Mouse (Mus musculus): ENCODE data around the gene Unc45b. TPM values are rescaled to one million over a fixed set of nuclear protein-coding genes. Genes with fewer than 3 reads are reported as not detected.
"Not testable (repeated sequence)": the region's sequence is repeated elsewhere in the genome, so short reads cannot be mapped to it uniquely, and the experiment has no call there.

The Unc45b gene
- polyA plus RNA-seq, 1 experiment from 2014 or later: 206 TPM

DNA sequence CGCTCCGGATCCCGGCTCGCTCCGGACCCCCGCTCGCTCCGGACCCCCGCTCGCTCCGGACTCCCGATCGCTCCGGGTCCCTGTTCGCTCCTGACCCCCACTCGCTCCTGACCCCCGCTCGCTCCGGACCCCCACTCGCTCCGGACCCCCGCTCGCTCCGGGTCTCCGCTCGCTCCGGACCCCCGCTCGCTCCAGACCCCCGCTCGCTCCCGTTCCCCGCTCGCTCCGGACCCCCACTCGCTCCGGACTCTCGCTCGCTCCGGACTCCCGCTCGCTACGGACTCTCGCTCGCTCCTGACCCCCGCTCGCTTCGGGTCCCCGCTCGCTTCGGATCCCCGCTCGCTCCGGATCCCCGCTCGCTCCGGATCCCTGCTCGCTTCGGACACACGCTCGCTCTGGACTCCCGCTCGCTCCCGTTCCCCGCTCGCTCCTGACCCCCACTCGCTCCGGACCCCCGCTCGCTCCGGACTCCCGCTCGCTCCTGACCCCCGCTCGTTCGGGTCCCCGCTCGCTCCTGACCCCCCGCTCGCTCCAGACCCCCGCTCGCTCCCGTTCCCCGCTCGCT, 20.1 kb downstream of the Unc45b start:
- Histone ChIP-seq H3K36me3 (ENCODE audit: control insufficient read depth, insufficient read depth, low read length) (peaks cover 74% of the 10 kb centered on the region), H3K4me3 (ENCODE audit: control insufficient read depth in 1 of 2, insufficient read depth in 1 of 2, low read depth in 1 of 2, low read length in 2 of 2) (peak overlapping the region; percentile 49 to 53), H3K9ac (ENCODE audit: low read length) (peak overlapping the region; percentile 68), H3K4me2 (ENCODE audit: low read length) (peak overlapping the region; percentile 74)
- not testable (repeated sequence) for H3K9me3 ChIP-seq (ENCODE audit: control insufficient read depth, low read length); H3K27me3 ChIP-seq (ENCODE audit: control insufficient read depth, insufficient read depth, low read length); H3K27ac ChIP-seq (replicated peaks in 1 of 2; ENCODE audit: control insufficient read depth in 1 of 2, insufficient read depth in 1 of 2, low read depth in 2 of 2, low read length in 2 of 2); ATAC-seq (ENCODE audit: insufficient number of reproducible peaks, insufficient read depth, low FRiP score, low read depth); H3K4me1 ChIP-seq (ENCODE audit: control insufficient read depth in 2 of 2, insufficient read depth in 2 of 2, low read length in 2 of 2)
- WGBS: 21% methylated on average over 77 of the region's 85 CpGs

DNA sequence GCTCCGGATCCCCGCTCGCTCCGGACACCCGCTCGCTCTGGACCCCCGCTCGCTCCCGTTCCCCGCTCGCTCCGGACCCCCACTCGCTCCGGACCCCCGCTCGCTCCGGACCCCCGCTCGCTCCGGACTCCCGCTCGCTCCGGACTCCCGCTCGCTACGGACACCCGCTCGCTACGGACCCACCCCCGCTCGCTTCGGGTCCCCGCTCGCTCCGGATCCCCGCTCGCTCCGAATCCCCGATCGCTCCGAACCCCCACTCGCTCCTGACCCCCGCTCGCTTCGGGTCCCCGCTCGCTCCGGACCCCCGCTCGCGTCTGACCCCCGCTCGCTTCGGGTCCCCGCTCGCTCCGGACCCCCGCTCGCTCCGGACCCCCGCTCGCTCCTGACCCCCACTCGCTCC, 20.8 kb downstream of the Unc45b start:
- peak overlapping the region; percentile 74 for H3K4me2 ChIP-seq (ENCODE audit: low read length)
- 9% methylated on average over 48 of the region's 63 CpGs for WGBS
- peaks cover 74% of the 10 kb centered on the region for H3K36me3 ChIP-seq (ENCODE audit: control insufficient read depth, insufficient read depth, low read length)
- H3K4me3 ChIP-seq (ENCODE audit: control insufficient read depth in 1 of 2, insufficient read depth in 1 of 2, low read depth in 1 of 2, low read length in 2 of 2): peak overlapping the region; percentile 49 to 53
- ATAC-seq (ENCODE audit: insufficient number of reproducible peaks, insufficient read depth, low FRiP score, low read depth); H3K27ac ChIP-seq (replicated peaks in 1 of 2; ENCODE audit: control insufficient read depth in 1 of 2, insufficient read depth in 1 of 2, low read depth in 2 of 2, low read length in 2 of 2); H3K27me3 ChIP-seq (ENCODE audit: control insufficient read depth, insufficient read depth, low read length); H3K9me3 ChIP-seq (ENCODE audit: control insufficient read depth, low read length); H3K4me1 ChIP-seq (ENCODE audit: control insufficient read depth in 2 of 2, insufficient read depth in 2 of 2, low read length in 2 of 2): not testable (repeated sequence)
- peak overlapping the region; percentile 68 for H3K9ac ChIP-seq (ENCODE audit: low read length)

DNA sequence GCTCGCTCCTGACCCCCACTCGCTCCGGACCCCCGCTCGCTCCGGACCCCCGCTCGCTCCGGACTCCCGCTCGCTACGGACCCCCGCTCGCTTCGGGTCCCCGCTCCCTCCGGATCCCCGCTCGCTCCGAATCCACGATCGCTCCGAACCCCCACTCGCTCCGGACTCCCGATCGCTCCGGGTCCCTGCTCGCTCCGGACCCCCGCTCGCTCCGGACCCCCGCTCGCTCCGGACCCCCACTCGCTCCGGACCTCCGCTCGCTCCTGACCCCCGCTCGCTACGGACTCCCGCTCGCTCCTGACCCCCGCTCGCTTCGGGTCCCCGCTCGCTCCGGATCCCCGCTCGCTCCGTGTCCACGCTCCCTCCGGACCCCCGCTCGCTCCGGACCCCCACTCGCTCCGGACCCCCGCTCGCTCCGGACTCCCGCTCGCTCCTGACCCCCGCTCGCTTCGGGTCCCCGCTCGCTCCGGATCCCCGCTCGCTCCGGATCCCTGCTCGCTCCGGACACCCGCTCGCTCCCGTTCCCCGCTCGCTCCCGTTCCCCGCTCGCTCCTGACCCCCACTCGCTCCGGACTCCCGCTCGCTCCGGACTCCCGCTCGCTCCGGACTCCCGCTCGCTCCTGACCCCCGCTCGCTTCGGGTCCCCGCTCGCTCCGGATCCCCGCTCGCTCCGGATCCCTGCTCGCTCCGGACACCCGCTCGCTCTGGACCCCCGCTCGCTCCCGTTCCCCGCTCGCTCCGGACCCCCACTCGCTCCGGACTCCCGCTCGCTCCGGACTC, 21.5 kb downstream of the Unc45b start:
- H3K27me3 ChIP-seq (ENCODE audit: control insufficient read depth, insufficient read depth, low read length); ATAC-seq (ENCODE audit: insufficient number of reproducible peaks, insufficient read depth, low FRiP score, low read depth); H3K9me3 ChIP-seq (ENCODE audit: control insufficient read depth, low read length); H3K4me1 ChIP-seq (ENCODE audit: control insufficient read depth in 2 of 2, insufficient read depth in 2 of 2, low read length in 2 of 2); H3K27ac ChIP-seq (replicated peaks in 1 of 2; ENCODE audit: control insufficient read depth in 1 of 2, insufficient read depth in 1 of 2, low read depth in 2 of 2, low read length in 2 of 2): not testable (repeated sequence)
- WGBS: 6% methylated on average over 94 of the region's 119 CpGs
- Histone ChIP-seq H3K4me2 (ENCODE audit: low read length) (peak overlapping the region; percentile 74), H3K9ac (ENCODE audit: low read length) (peak overlapping the region; percentile 68), H3K4me3 (ENCODE audit: control insufficient read depth in 1 of 2, insufficient read depth in 1 of 2, low read depth in 1 of 2, low read length in 2 of 2) (peak overlapping the region; percentile 49 to 53), H3K36me3 (ENCODE audit: control insufficient read depth, insufficient read depth, low read length) (peaks cover 74% of the 10 kb centered on the region)

DNA sequence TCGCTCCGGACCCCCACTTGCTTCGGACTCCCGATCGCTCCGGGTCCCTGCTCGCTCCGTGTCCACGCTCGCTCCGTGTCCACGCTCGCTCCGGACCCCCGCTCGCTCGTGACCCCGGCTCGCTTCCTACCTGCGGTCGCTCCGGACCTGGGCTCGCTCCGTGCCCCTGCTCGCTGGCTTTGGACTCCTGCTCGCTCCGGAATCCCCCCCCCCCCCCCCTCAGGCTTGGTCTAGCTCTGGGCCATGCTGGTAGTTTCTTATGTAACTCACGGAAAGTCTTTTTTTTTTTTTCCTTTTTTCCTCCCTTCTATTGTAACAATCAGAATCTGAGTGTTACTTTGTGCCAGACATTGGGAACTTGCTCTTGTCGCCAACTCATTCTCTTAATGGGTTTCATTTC, 22.8 kb downstream of the Unc45b start:
- H3K27ac ChIP-seq (replicated peaks in 1 of 2; ENCODE audit: control insufficient read depth in 1 of 2, insufficient read depth in 1 of 2, low read depth in 2 of 2, low read length in 2 of 2): peak overlapping the region in 1 of 2 experiments; percentile 19; a peak in 1 of 4 replicates
- H3K27me3 ChIP-seq (ENCODE audit: control insufficient read depth, insufficient read depth, low read length): 0 out of 2 replicates have a peak, but pooled peaks cover 4% of the 10 kb centered on the region
- WGBS: 49% methylated on average over 29 of the region's 29 CpGs
- H3K36me3 ChIP-seq (ENCODE audit: control insufficient read depth, insufficient read depth, low read length): peaks cover 75% of the 10 kb centered on the region
- H3K9me3 ChIP-seq (ENCODE audit: control insufficient read depth, low read length): no peaks in the 10 kb centered on the region; the same call in 1 of the 2 replicates
- peak overlapping the region; percentile 61 for H3K9ac ChIP-seq (ENCODE audit: low read length)
- peak overlapping the region; percentile 74 for H3K4me2 ChIP-seq (ENCODE audit: low read length)
- H3K4me3 ChIP-seq (ENCODE audit: control insufficient read depth in 1 of 2, insufficient read depth in 1 of 2, low read depth in 1 of 2, low read length in 2 of 2): peak overlapping the region; percentile 49 to 53
- H3K4me1 ChIP-seq (ENCODE audit: control insufficient read depth in 2 of 2, insufficient read depth in 2 of 2, low read length in 2 of 2): peaks cover 0 to 5% of the 10 kb centered on the region in 2 experiments; a peak in 1 of 4 replicates
- no peak for ATAC-seq (ENCODE audit: insufficient number of reproducible peaks, insufficient read depth, low FRiP score, low read depth)

DNA sequence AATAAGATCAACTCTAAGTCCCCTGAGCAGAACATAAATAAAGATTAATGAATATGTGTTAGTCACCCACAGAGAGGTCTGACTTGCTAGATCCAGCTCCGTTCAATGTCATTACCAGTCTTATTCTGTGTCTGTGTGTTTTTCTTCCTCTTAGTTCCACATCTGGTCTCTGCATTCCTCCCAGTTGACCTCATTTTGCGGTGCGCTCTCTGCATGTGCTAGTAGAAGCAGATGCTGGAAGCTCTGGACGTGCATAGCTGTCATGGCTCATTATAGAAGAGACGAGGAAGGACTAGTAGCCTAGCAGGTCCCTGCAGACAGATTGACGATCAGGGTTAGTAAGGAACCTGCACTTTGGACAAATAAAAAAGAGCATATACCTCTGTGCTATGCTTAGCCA, 33.0 kb downstream of the Unc45b start:
- no peak overlapping the region for H3K27ac ChIP-seq (replicated peaks in 1 of 2; ENCODE audit: control insufficient read depth in 1 of 2, insufficient read depth in 1 of 2, low read depth in 2 of 2, low read length in 2 of 2)
- peaks cover 55% of the 10 kb centered on the region for H3K36me3 ChIP-seq (ENCODE audit: control insufficient read depth, insufficient read depth, low read length)
- no peak for ATAC-seq (ENCODE audit: insufficient number of reproducible peaks, insufficient read depth, low FRiP score, low read depth)
- no peak overlapping the region for H3K4me2 ChIP-seq (ENCODE audit: low read length)
- H3K9ac ChIP-seq (ENCODE audit: low read length): no peak overlapping the region
- peaks cover 3 to 6% of the 10 kb centered on the region in 2 experiments; a peak in 3 of 4 replicates for H3K4me1 ChIP-seq (ENCODE audit: control insufficient read depth in 2 of 2, insufficient read depth in 2 of 2, low read length in 2 of 2)
- WGBS: 50% methylated on average over 6 of the region's 6 CpGs
- no peaks in the 10 kb centered on the region for H3K9me3 ChIP-seq (ENCODE audit: control insufficient read depth, low read length)
- no peak overlapping the region for H3K4me3 ChIP-seq (ENCODE audit: control insufficient read depth in 1 of 2, insufficient read depth in 1 of 2, low read depth in 1 of 2, low read length in 2 of 2)
- no peaks in the 10 kb centered on the region for H3K27me3 ChIP-seq (ENCODE audit: control insufficient read depth, insufficient read depth, low read length)

DNA sequence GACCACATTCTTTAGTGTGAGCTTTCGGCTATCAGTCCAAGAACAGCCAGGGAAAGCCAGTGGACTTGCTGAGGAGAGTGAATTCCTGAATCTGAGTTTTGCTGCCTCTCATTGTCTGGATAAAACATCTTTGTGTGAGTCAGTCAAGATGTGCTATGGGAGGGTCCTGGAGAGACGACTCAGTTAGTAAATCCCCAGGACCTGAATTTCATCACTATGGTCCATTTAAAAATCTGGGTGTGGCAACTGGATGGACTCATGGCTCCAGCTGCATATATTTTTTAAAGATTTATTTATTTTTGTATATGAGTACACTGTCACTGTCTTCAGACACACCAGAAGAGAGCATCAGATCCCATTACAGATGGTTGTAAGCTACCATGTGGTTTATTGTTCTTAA, 35.3 kb downstream of the Unc45b start:
- WGBS: 8% methylated on average over 2 of the region's 2 CpGs

DNA sequence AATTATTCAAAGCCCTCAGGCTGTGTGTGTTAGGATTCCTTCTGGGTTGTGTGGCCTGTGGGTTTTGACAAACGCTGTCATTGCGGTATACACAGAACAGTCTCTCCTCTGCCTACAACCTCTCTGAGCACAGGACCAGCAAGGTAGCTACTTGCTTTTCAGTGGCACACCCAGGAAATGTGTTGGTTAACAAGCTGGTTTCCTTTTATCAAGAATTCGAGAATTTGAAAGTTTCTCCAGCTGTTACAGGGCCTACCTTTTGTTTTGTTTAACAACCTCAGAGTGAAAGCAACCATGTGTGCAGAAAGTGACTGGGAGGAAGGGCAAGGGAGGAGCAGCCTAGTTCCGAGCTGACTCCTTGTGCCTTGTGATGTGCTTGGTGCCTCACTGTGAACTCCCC, 37.1 kb downstream of the Unc45b start:
- H3K27me3 ChIP-seq (ENCODE audit: control insufficient read depth, insufficient read depth, low read length): peaks cover 8% of the 10 kb centered on the region
- WGBS: 58% methylated on average over 4 of the region's 4 CpGs
- H3K9me3 ChIP-seq (ENCODE audit: control insufficient read depth, low read length): no peaks in the 10 kb centered on the region
- peaks cover 14% of the 10 kb centered on the region for H3K36me3 ChIP-seq (ENCODE audit: control insufficient read depth, insufficient read depth, low read length)
- H3K4me2 ChIP-seq (ENCODE audit: low read length): no peak overlapping the region
- H3K27ac ChIP-seq (replicated peaks in 1 of 2; ENCODE audit: control insufficient read depth in 1 of 2, insufficient read depth in 1 of 2, low read depth in 2 of 2, low read length in 2 of 2): no peak overlapping the region
- no peak overlapping the region for H3K4me3 ChIP-seq (ENCODE audit: control insufficient read depth in 1 of 2, insufficient read depth in 1 of 2, low read depth in 1 of 2, low read length in 2 of 2)
- no peak overlapping the region for H3K9ac ChIP-seq (ENCODE audit: low read length)
- H3K4me1 ChIP-seq (ENCODE audit: control insufficient read depth in 2 of 2, insufficient read depth in 2 of 2, low read length in 2 of 2): peaks cover 14 to 26% of the 10 kb centered on the region in 2 experiments
- ATAC-seq (ENCODE audit: insufficient number of reproducible peaks, insufficient read depth, low FRiP score, low read depth): no peak

More for the DNA sequence above, 35.3 kb downstream of the Unc45b start:
- H3K4me2 ChIP-seq (ENCODE audit: low read length): no peak overlapping the region
- ATAC-seq (ENCODE audit: insufficient number of reproducible peaks, insufficient read depth, low FRiP score, low read depth): no peak
- no peak overlapping the region for H3K27ac ChIP-seq (replicated peaks in 1 of 2; ENCODE audit: control insufficient read depth in 1 of 2, insufficient read depth in 1 of 2, low read depth in 2 of 2, low read length in 2 of 2)
- no peaks in the 10 kb centered on the region for H3K9me3 ChIP-seq (ENCODE audit: control insufficient read depth, low read length)
- no peak overlapping the region for H3K9ac ChIP-seq (ENCODE audit: low read length)
- H3K36me3 ChIP-seq (ENCODE audit: control insufficient read depth, insufficient read depth, low read length): peaks cover 32% of the 10 kb centered on the region
- peaks cover 3 to 9% of the 10 kb centered on the region in 2 experiments for H3K4me1 ChIP-seq (ENCODE audit: control insufficient read depth in 2 of 2, insufficient read depth in 2 of 2, low read length in 2 of 2)
- H3K27me3 ChIP-seq (ENCODE audit: control insufficient read depth, insufficient read depth, low read length): peaks cover under 1% of the 10 kb centered on the region
- H3K4me3 ChIP-seq (ENCODE audit: control insufficient read depth in 1 of 2, insufficient read depth in 1 of 2, low read depth in 1 of 2, low read length in 2 of 2): no peak overlapping the region

All from heart, embryonic 14.5 days (tissue).